Mouse (Mus musculus): ENCODE data around the gene Npas3.

The Npas3 gene

GRCm38 (mm10) chr12:53862281-53862680 is 613.8 kb downstream of the Npas3 start:
- DNase-seq (ENCODE audit: low spot score in 2 of 2) = no peak

GRCm38 (mm10) chr12:53864436-53865136 is 616.1 kb downstream of the Npas3 start:
- no peak for DNase-seq (ENCODE audit: low spot score in 2 of 2)

- no peak for DNase-seq (ENCODE audit: low spot score in 2 of 2)
Measured at GRCm38 (mm10) chr12:53865691-53866090, 617.2 kb downstream of the Npas3 start.

GRCm38 (mm10) chr12:53869981-53870380 is 621.5 kb downstream of the Npas3 start:
- no peak for DNase-seq (ENCODE audit: low spot score in 2 of 2)

- DNase-seq (ENCODE audit: low spot score in 2 of 2) = no peak
Measured at GRCm38 (mm10) chr12:53875226-53875625, 626.7 kb downstream of the Npas3 start.

- no peak for DNase-seq (ENCODE audit: low spot score in 2 of 2)
Measured at GRCm38 (mm10) chr12:53876693-53877092, 628.2 kb downstream of the Npas3 start.

GRCm38 (mm10) chr12:53881684-53882083 is 633.2 kb downstream of the Npas3 start:
- no peak for DNase-seq (ENCODE audit: low spot score in 2 of 2)

GRCm38 (mm10) chr12:53882863-53883262 is 634.4 kb downstream of the Npas3 start:
- no peak for DNase-seq (ENCODE audit: low spot score in 2 of 2)

- DNase-seq (ENCODE audit: low spot score in 2 of 2) = no peak
Measured at GRCm38 (mm10) chr12:53888624-53889023, 640.1 kb downstream of the Npas3 start.

GRCm38 (mm10) chr12:53895909-53896308 is 647.4 kb downstream of the Npas3 start:
- no peak for DNase-seq (ENCODE audit: low spot score in 2 of 2)

- no peak for DNase-seq (ENCODE audit: low spot score in 2 of 2)
Measured at GRCm38 (mm10) chr12:53908761-53909160, 660.3 kb downstream of the Npas3 start.

- DNase-seq (ENCODE audit: low spot score in 2 of 2) = no peak
Measured at GRCm38 (mm10) chr12:53910192-53910591, 661.7 kb downstream of the Npas3 start.

GRCm38 (mm10) chr12:53922153-53922552 is 673.7 kb downstream of the Npas3 start:
- no peak for DNase-seq (ENCODE audit: low spot score in 2 of 2)

- DNase-seq (ENCODE audit: low spot score in 2 of 2) = no peak
Measured at GRCm38 (mm10) chr12:53948826-53949225, 700.3 kb downstream of the Npas3 start.

GRCm38 (mm10) chr12:53962004-53962403 is 713.5 kb downstream of the Npas3 start:
- no peak for DNase-seq (ENCODE audit: low spot score in 2 of 2)

GRCm38 (mm10) chr12:53963534-53963933 is 715.1 kb downstream of the Npas3 start:
- DNase-seq (ENCODE audit: low spot score in 2 of 2) = no peak

GRCm38 (mm10) chr12:53969378-53970174 is 721.1 kb downstream of the Npas3 start:
- no peak for DNase-seq (ENCODE audit: low spot score in 2 of 2)

GRCm38 (mm10) chr12:53970721-53971120 is 722.2 kb downstream of the Npas3 start:
- no peak for DNase-seq (ENCODE audit: low spot score in 2 of 2)

GRCm38 (mm10) chr12:53973414-53973813 is 724.9 kb downstream of the Npas3 start:
- no peak for DNase-seq (ENCODE audit: low spot score in 2 of 2)

GRCm38 (mm10) chr12:53981575-53982507 is 733.4 kb downstream of the Npas3 start:
- no peak for DNase-seq (ENCODE audit: low spot score in 2 of 2)

GRCm38 (mm10) chr12:53983946-53984345 is 735.5 kb downstream of the Npas3 start:
- DNase-seq (ENCODE audit: low spot score in 2 of 2) = no peak
